Mouse (Mus musculus): Measurements from ENCODE around the gene Kmt2e.

DNA sequence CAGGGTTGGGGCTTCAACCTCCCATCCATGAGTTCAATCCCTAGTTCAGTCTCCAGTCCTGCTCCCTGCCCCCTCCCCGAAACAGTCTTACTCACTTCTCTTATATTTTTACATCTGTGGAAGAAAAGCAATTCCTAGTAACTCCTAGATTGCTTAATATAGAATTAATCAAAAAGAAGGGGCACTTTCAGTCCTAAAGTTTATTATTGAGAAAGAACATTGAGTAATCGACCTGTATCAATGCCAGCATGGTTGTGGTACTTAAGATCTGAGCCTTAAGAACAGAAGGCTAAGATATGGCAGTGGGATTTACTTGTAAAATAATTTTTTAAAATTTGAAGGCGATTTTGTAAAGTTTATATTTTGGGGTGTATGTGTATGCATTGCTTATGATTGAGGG is 5.6 kb downstream of the Kmt2e start:
- TF ChIP-seq CTCF (IDR thresholded peaks at IDR 0.05; ENCODE audit: insufficient read depth, low read length) (no peak), POLR2A (IDR thresholded peaks at IDR 0.05; ENCODE audit: borderline replicate concordance, extremely low read depth, low read depth, low read length) (no peak)

Data from lung, adult 2 months (tissue).